Mouse (Mus musculus): ENCODE measurements around the gene Tmem87b. TPM values are rescaled to one million over a fixed set of nuclear protein-coding genes. Genes with fewer than 3 reads are reported as not detected.
A peak's percentile ranks its signal among the peaks of the same experiment; 100 is the strongest.

Gene Tmem87b
- polyA plus RNA-seq, 1 experiment from 2014 or later = 35.4 TPM

DNA sequence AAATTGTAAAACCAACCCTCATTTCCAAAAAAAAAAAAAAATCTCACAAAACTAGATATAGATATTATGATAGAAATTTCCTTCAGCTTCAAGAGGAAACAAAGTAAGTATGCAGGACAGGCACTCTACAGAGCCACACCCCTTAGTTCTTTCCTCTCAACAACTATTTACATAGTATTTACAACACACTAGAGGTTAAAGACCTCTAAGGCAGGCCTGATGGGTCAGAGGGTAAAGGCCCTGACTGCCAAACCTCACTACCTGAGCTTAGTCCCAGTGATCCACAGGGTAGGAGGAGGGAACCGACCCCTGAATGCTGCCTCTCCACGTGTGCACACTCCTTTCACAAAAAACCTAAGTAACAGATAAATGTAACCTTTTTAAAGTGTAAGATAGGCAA is 5.2 kb upstream of the Tmem87b start:
- H3K27ac ChIP-seq (ENCODE audit: low read length) = no peak overlapping the region
- no peaks in the 10 kb centered on the region for H3K9me3 ChIP-seq (ENCODE audit: control insufficient read depth, low read length)
- no peak overlapping the region for H3K4me2 ChIP-seq (ENCODE audit: low read depth, low read length)
- H3K36me3 ChIP-seq (ENCODE audit: control insufficient read depth, insufficient read depth, low read length) = no peaks in the 10 kb centered on the region
- ATAC-seq (ENCODE audit: low read depth) = no peak
- no peaks in the 10 kb centered on the region for H3K27me3 ChIP-seq (ENCODE audit: control insufficient read depth, insufficient read depth, low read depth, low read length)
- H3K4me1 ChIP-seq (replicated peaks; ENCODE audit: control insufficient read depth, insufficient read depth, low read length) = peaks cover 3% of the 10 kb centered on the region; the same call in 1 of the 2 replicates
- H3K9ac ChIP-seq (ENCODE audit: low read length) = no peak overlapping the region
- no peak overlapping the region for H3K4me3 ChIP-seq (ENCODE audit: low read length)
- WGBS = 37% methylated on average over 2 of the region's 2 CpGs

GRCm38 (mm10) chr2:128816311-128816710 is 1.6 kb upstream of the Tmem87b start:
- H3K4me3 ChIP-seq (ENCODE audit: low read length) = no peak overlapping the region
- H3K27me3 ChIP-seq (ENCODE audit: control insufficient read depth, insufficient read depth, low read depth, low read length) = no peaks in the 10 kb centered on the region
- 74% methylated on average over 1 of the region's 1 CpGs for WGBS
- H3K4me2 ChIP-seq (ENCODE audit: low read depth, low read length) = no peak overlapping the region
- H3K36me3 ChIP-seq (ENCODE audit: control insufficient read depth, insufficient read depth, low read length) = no peaks in the 10 kb centered on the region
- no peak for ATAC-seq (ENCODE audit: low read depth)
- no peak overlapping the region for H3K27ac ChIP-seq (ENCODE audit: low read length)
- peaks cover 12% of the 10 kb centered on the region for H3K4me1 ChIP-seq (replicated peaks; ENCODE audit: control insufficient read depth, insufficient read depth, low read length)
- H3K9ac ChIP-seq (ENCODE audit: low read length) = no peak overlapping the region
- H3K9me3 ChIP-seq (ENCODE audit: control insufficient read depth, low read length) = no peaks in the 10 kb centered on the region

DNA sequence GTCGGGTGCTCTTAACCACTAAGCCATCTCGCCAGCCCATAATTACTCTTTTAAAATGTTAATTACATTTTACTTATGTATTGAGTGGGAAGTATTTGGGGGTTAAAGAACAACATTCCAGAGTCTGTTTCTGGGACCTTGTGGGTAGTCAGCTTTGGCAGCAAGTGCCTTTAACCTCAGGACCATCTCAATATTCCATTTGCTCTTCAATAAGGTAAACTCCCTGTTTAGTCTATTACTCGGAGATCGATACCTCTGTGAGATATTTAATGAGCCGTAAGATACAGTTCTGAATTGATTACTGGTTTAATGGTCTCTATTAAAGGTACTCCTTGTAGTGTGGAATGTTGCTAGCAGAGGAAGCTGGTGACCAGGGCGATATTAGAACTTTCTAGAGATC is 1.0 kb upstream of the Tmem87b start:
- 0 out of 2 replicates have a peak overlapping the region, but pooled peaks have one; percentile 25 for H3K27ac ChIP-seq (ENCODE audit: low read length)
- no peaks in the 10 kb centered on the region for H3K27me3 ChIP-seq (ENCODE audit: control insufficient read depth, insufficient read depth, low read depth, low read length)
- no peaks in the 10 kb centered on the region for H3K9me3 ChIP-seq (ENCODE audit: control insufficient read depth, low read length)
- no peak overlapping the region for H3K4me3 ChIP-seq (ENCODE audit: low read length)
- H3K4me2 ChIP-seq (ENCODE audit: low read depth, low read length) = peak overlapping the region; percentile 42
- H3K9ac ChIP-seq (ENCODE audit: low read length) = 0 out of 2 replicates have a peak overlapping the region, but pooled peaks have one; percentile 5
- H3K4me1 ChIP-seq (replicated peaks; ENCODE audit: control insufficient read depth, insufficient read depth, low read length) = peaks cover 12% of the 10 kb centered on the region
- ATAC-seq (ENCODE audit: low read depth) = no peak
- 42% methylated on average over 6 of the region's 6 CpGs for WGBS
- no peaks in the 10 kb centered on the region for H3K36me3 ChIP-seq (ENCODE audit: control insufficient read depth, insufficient read depth, low read length)

GRCm38 (mm10) chr2:128817387-128817785 is 532 bp upstream of the Tmem87b start:
- peak; percentile 47 for ATAC-seq (ENCODE audit: low read depth)
- Histone ChIP-seq H3K4me3 (ENCODE audit: low read length) (peak overlapping the region; percentile 92), H3K27ac (ENCODE audit: low read length) (peak overlapping the region; percentile 86), H3K27me3 (ENCODE audit: control insufficient read depth, insufficient read depth, low read depth, low read length) (no peaks in the 10 kb centered on the region), H3K36me3 (ENCODE audit: control insufficient read depth, insufficient read depth, low read length) (no peaks in the 10 kb centered on the region), H3K4me2 (ENCODE audit: low read depth, low read length) (peak overlapping the region; percentile 54), H3K4me1 (replicated peaks; ENCODE audit: control insufficient read depth, insufficient read depth, low read length) (peaks cover 12% of the 10 kb centered on the region), H3K9me3 (ENCODE audit: control insufficient read depth, low read length) (no peaks in the 10 kb centered on the region), H3K9ac (ENCODE audit: low read length) (peak overlapping the region; percentile 43)
- under 1% methylated on average over 7 of the region's 7 CpGs for WGBS

DNA sequence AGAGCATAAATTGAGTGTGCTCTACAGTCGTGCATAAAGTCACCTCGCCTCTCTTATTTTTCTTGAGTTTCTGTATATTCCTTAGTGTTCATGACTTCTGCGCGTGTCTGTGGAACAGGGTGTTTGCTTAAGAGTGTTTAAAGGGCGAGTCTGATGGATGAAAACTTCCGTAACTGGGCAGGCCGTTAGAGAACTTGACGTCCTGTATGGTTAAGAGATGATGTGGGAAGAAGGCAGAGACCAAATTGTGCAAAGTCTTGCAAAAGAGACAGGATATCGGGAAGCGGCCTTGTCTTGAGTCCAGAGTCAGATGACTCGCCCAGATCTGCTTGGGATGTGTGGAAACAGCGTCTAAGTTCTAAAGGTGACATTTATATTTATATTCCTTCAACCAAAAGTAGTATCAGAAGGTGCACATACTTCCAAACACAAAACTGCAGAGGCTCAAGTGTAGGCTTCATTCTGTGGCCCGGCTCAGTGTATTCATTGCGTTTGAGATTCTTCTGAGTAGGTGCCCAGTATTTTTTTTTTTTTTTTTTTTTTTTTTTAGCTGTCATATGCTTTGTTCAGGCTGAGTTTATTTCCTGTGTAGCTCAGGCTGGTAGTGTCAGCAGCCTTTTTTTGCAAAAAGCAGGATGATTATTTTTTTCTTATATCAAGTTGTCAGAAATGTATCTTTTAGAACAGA is 1.2 kb downstream of the Tmem87b start:
- Histone ChIP-seq H3K36me3 (ENCODE audit: control insufficient read depth, insufficient read depth, low read length) (no peaks in the 10 kb centered on the region), H3K4me2 (ENCODE audit: low read depth, low read length) (peak overlapping the region; percentile 82), H3K27me3 (ENCODE audit: control insufficient read depth, insufficient read depth, low read depth, low read length) (no peaks in the 10 kb centered on the region), H3K4me3 (ENCODE audit: low read length) (peak overlapping the region; percentile 92), H3K9me3 (ENCODE audit: control insufficient read depth, low read length) (no peaks in the 10 kb centered on the region), H3K4me1 (replicated peaks; ENCODE audit: control insufficient read depth, insufficient read depth, low read length) (peaks cover 12% of the 10 kb centered on the region), H3K9ac (ENCODE audit: low read length) (peak overlapping the region; percentile 78), H3K27ac (ENCODE audit: low read length) (peak overlapping the region; percentile 96)
- 7% methylated on average over 14 of the region's 14 CpGs for WGBS
- no peak for ATAC-seq (ENCODE audit: low read depth)

DNA sequence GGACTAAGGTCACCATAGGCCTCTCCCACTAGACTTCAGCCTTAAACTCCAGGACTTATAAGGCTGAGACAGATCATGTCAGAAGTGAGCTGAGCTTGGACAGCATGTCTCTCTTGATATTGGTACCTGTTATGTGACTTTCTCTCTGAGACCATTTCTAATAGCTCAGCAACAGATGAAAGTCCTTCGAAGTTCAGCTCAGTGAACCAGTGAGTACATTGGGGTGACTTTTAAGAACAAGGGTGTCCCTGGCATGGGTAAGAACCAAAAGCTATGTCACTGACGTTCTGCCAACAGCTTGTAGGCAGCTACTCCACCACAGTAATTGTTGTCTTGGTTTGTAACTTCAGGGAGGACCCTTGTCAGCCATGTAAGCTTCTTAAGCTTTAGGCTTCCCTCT is 2.7 kb downstream of the Tmem87b start:
- Histone ChIP-seq H3K27ac (ENCODE audit: low read length) (no peak overlapping the region), H3K27me3 (ENCODE audit: control insufficient read depth, insufficient read depth, low read depth, low read length) (no peaks in the 10 kb centered on the region), H3K36me3 (ENCODE audit: control insufficient read depth, insufficient read depth, low read length) (no peaks in the 10 kb centered on the region), H3K9ac (ENCODE audit: low read length) (no peak overlapping the region), H3K4me2 (ENCODE audit: low read depth, low read length) (no peak overlapping the region), H3K4me1 (replicated peaks; ENCODE audit: control insufficient read depth, insufficient read depth, low read length) (peaks cover 12% of the 10 kb centered on the region), H3K4me3 (ENCODE audit: low read length) (no peak overlapping the region), H3K9me3 (ENCODE audit: control insufficient read depth, low read length) (no peaks in the 10 kb centered on the region)
- no peak for ATAC-seq (ENCODE audit: low read depth)
- 84% methylated on average over 2 of the region's 2 CpGs for WGBS

- Histone ChIP-seq H3K27ac (ENCODE audit: low read length) (no peak overlapping the region), H3K4me2 (ENCODE audit: low read depth, low read length) (no peak overlapping the region), H3K27me3 (ENCODE audit: control insufficient read depth, insufficient read depth, low read depth, low read length) (no peaks in the 10 kb centered on the region), H3K4me1 (replicated peaks; ENCODE audit: control insufficient read depth, insufficient read depth, low read length) (peaks cover 10% of the 10 kb centered on the region), H3K4me3 (ENCODE audit: low read length) (no peak overlapping the region), H3K36me3 (ENCODE audit: control insufficient read depth, insufficient read depth, low read length) (peaks cover 6% of the 10 kb centered on the region), H3K9ac (ENCODE audit: low read length) (no peak overlapping the region), H3K9me3 (ENCODE audit: control insufficient read depth, low read length) (no peaks in the 10 kb centered on the region)
- 83% methylated on average over 5 of the region's 5 CpGs for WGBS
- ATAC-seq (ENCODE audit: low read depth) = no peak
Measured at GRCm38 (mm10) chr2:128823893-128824292, 6.0 kb downstream of the Tmem87b start.

DNA sequence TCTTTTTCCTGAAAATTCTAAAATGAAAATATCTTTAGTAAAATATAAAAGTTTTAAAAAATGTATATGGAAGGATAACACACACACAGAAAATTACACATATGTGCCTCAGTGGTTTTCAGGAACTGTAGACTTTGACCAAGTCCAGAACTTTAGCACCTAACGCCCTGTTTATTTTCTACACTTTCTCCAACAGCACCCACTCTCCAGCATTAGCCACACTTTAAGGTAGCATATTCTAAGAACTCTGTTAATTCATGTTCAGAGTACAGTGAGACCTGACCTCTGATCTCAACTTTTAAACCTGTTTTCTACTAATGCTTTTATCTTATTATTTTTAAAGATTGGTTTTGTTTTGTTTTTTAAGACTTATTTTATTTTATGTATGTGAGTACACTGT is 9.9 kb downstream of the Tmem87b start:
- Histone ChIP-seq H3K27ac (ENCODE audit: low read length) (no peak overlapping the region), H3K9ac (ENCODE audit: low read length) (no peak overlapping the region), H3K4me3 (ENCODE audit: low read length) (no peak overlapping the region), H3K4me1 (replicated peaks; ENCODE audit: control insufficient read depth, insufficient read depth, low read length) (peaks cover 5% of the 10 kb centered on the region), H3K36me3 (ENCODE audit: control insufficient read depth, insufficient read depth, low read length) (peaks cover 11% of the 10 kb centered on the region), H3K27me3 (ENCODE audit: control insufficient read depth, insufficient read depth, low read depth, low read length) (no peaks in the 10 kb centered on the region), H3K4me2 (ENCODE audit: low read depth, low read length) (no peak overlapping the region), H3K9me3 (ENCODE audit: control insufficient read depth, low read length) (no peaks in the 10 kb centered on the region)
- ATAC-seq (ENCODE audit: low read depth) = no peak
- WGBS = 92% methylated on average over 1 of the region's 1 CpGs

GRCm38 (mm10) chr2:128832611-128833010 is 14.7 kb downstream of the Tmem87b start:
- no peaks in the 10 kb centered on the region for H3K9me3 ChIP-seq (ENCODE audit: control insufficient read depth, low read length)
- no peaks in the 10 kb centered on the region for H3K27me3 ChIP-seq (ENCODE audit: control insufficient read depth, insufficient read depth, low read depth, low read length)
- peaks cover 7% of the 10 kb centered on the region for H3K4me1 ChIP-seq (replicated peaks; ENCODE audit: control insufficient read depth, insufficient read depth, low read length)
- no peak overlapping the region for H3K9ac ChIP-seq (ENCODE audit: low read length)
- WGBS = 44% methylated on average over 3 of the region's 3 CpGs
- peaks cover 29% of the 10 kb centered on the region for H3K36me3 ChIP-seq (ENCODE audit: control insufficient read depth, insufficient read depth, low read length)
- no peak overlapping the region for H3K4me3 ChIP-seq (ENCODE audit: low read length)
- H3K27ac ChIP-seq (ENCODE audit: low read length) = no peak overlapping the region
- ATAC-seq (ENCODE audit: low read depth) = peak; percentile 68
- no peak overlapping the region for H3K4me2 ChIP-seq (ENCODE audit: low read depth, low read length)

All from lung, embryonic 16.5 days (tissue).